Mouse (Mus musculus) kidney, adult 2 months (tissue): ENCODE data around the gene Cd40. TPM values are rescaled to one million over a fixed set of nuclear protein-coding genes. Genes with fewer than 3 reads are reported as not detected.
A peak's percentile ranks its signal among the peaks of the same experiment; 100 is the strongest.

Source experiments
- DNase-seq: peaks from one replicate; pipeline ENCODE4 v3.0.0; 2021
- H3K27ac ChIP-seq: fragments of 200-500 bp; 2 replicates; pipeline ENCODE4 v1.5.1; 2012; ENCODE audit warnings: low read depth, low read length, control low read depth, inconsistent platforms; ENCODE audit not compliant: insufficient read depth
- H3K27me3 ChIP-seq: fragments of 200-500 bp; replicated peaks from 2 replicates; pipeline ENCODE4 v1.6.1; 2012; ENCODE audit warnings: mild to moderate bottlenecking, moderate library complexity, low read length, inconsistent platforms; ENCODE audit not compliant: control insufficient read depth, insufficient read depth
- H3K36me3 ChIP-seq: fragments of 200-500 bp; 2 replicates; pipeline ENCODE4 v1.6.1; 2012; ENCODE audit warnings: mild to moderate bottlenecking, moderate library complexity, low read length, inconsistent platforms; ENCODE audit not compliant: control insufficient read depth, insufficient read depth
- H3K4me1 ChIP-seq: fragments of 200-500 bp; 2 replicates; pipeline ENCODE4 v1.6.1; 2011; ENCODE audit warnings: low read length; ENCODE audit not compliant: control insufficient read depth, insufficient read depth
- H3K4me3 ChIP-seq: fragments of 200-500 bp; 2 replicates; pipeline ENCODE4 v1.5.1; 2011; ENCODE audit warnings: mild to moderate bottlenecking, low read depth, low read length, control low read depth; ENCODE audit not compliant: insufficient read depth
- CTCF ChIP-seq: fragments of 200-500 bp; conservative IDR thresholded peaks from 2 replicates; pipeline ENCODE4 v1.5.1; 2011; ENCODE audit warnings: low read depth, mild to moderate bottlenecking, control low read depth, low read length, moderate library complexity, mixed read lengths; ENCODE audit not compliant: insufficient read depth, insufficient read length
- POLR2A ChIP-seq: fragments of 200-500 bp; IDR thresholded peaks from one replicate; pipeline ENCODE4 v1.6.1; 2011; ENCODE audit warnings: low read depth, low read length, control low read depth
- WGBS: fragments of 180-500 bp; shearing (Covaris S2); methylation state at CpG from one replicate; pipeline ENCODE4 v1.1.7; 2018; 5-methylcytosine and 5-hydroxymethylcytosine counted together
- polyA plus RNA-seq: library from polyadenylated mRNA; depleted of rRNA; stranded (reverse); fragments of >200 nt; gene quantifications from 2 replicates; pipeline ENCODE4 v1.2.3, GENCODE M21; 2012

Gene Cd40
- polyA plus RNA-seq, 1 experiment: 11.2 TPM

GRCm38 (mm10) chr2:165043090-165043636, 12.3 kb upstream of the Cd40 start:
- H3K27ac ChIP-seq: no peak overlapping the region
- DNase-seq: no peak
- H3K4me1 ChIP-seq: no peaks in the 10 kb centered on the region
- H3K27me3 ChIP-seq: no peaks in the 10 kb centered on the region
- TF ChIP-seq POLR2A (no peak), CTCF (no peak)
- no peak overlapping the region for H3K4me3 ChIP-seq
- H3K36me3 ChIP-seq: no peaks in the 10 kb centered on the region
- 5% methylated on average over 17 of the region's 17 CpGs for WGBS

GRCm38 (mm10) chr2:165043729-165044128, 11.7 kb upstream of the Cd40 start:
- Histone ChIP-seq H3K36me3 (no peaks in the 10 kb centered on the region), H3K4me3 (no peak overlapping the region), H3K27ac (no peak overlapping the region), H3K27me3 (no peaks in the 10 kb centered on the region), H3K4me1 (no peaks in the 10 kb centered on the region)
- WGBS: 64% methylated on average over 2 of the region's 2 CpGs
- TF ChIP-seq POLR2A (no peak), CTCF (no peak)
- no peak for DNase-seq

GRCm38 (mm10) chr2:165049044-165049443, 6.4 kb upstream of the Cd40 start:
- 70% methylated on average over 5 of the region's 5 CpGs for WGBS
- TF ChIP-seq POLR2A: no peak
- no peak for TF ChIP-seq CTCF

GRCm38 (mm10) chr2:165050826-165051548, 4.4 kb upstream of the Cd40 start:
- WGBS: 82% methylated on average over 18 of the region's 18 CpGs
- H3K27me3 ChIP-seq: no peaks in the 10 kb centered on the region
- TF ChIP-seq CTCF (no peak), POLR2A (no peak)
- H3K4me3 ChIP-seq: no peak overlapping the region
- no peak for DNase-seq
- no peaks in the 10 kb centered on the region for H3K4me1 ChIP-seq
- H3K36me3 ChIP-seq: no peaks in the 10 kb centered on the region
- no peak overlapping the region for H3K27ac ChIP-seq

More at GRCm38 (mm10) chr2:165049044-165049443, 6.4 kb upstream of the Cd40 start:
- no peak overlapping the region for H3K4me3 ChIP-seq
- DNase-seq: no peak
- H3K27ac ChIP-seq: no peak overlapping the region
- no peaks in the 10 kb centered on the region for H3K4me1 ChIP-seq
- no peaks in the 10 kb centered on the region for H3K36me3 ChIP-seq
- H3K27me3 ChIP-seq: no peaks in the 10 kb centered on the region

GRCm38 (mm10) chr2:165051566-165051965, 3.9 kb upstream of the Cd40 start:
- Histone ChIP-seq H3K27ac (no peak overlapping the region), H3K4me3 (no peak overlapping the region), H3K36me3 (no peaks in the 10 kb centered on the region), H3K27me3 (no peaks in the 10 kb centered on the region), H3K4me1 (no peaks in the 10 kb centered on the region)
- DNase-seq: no peak
- 58% methylated on average over 11 of the region's 11 CpGs for WGBS
- no peak for TF ChIP-seq POLR2A
- TF ChIP-seq CTCF: no peak

- no peaks in the 10 kb centered on the region for H3K36me3 ChIP-seq
- peak; percentile 58 for DNase-seq
- no peaks in the 10 kb centered on the region for H3K27me3 ChIP-seq
- peak overlapping the region; percentile 42; the same call in 1 of the 2 replicates for H3K27ac ChIP-seq
- no peaks in the 10 kb centered on the region for H3K4me1 ChIP-seq
- TF ChIP-seq POLR2A (no peak), CTCF (no peak)
- H3K4me3 ChIP-seq: peak overlapping the region; percentile 48
- WGBS: 5% methylated on average over 7 of the region's 7 CpGs
Measured at GRCm38 (mm10) chr2:165055905-165056304, 478 bp downstream of the Cd40 start.

- peak overlapping the region; percentile 48; the same call in 1 of the 2 replicates for H3K4me3 ChIP-seq
Measured at GRCm38 (mm10) chr2:165056377-165057085, 1.1 kb downstream of the Cd40 start.

More at GRCm38 (mm10) chr2:165056377-165057085, 1.1 kb downstream of the Cd40 start:
- TF ChIP-seq POLR2A: no peak
- TF ChIP-seq CTCF: no peak
- no peaks in the 10 kb centered on the region for H3K27me3 ChIP-seq
- no peaks in the 10 kb centered on the region for H3K36me3 ChIP-seq
- no peaks in the 10 kb centered on the region for H3K4me1 ChIP-seq
- 79% methylated on average over 14 of the region's 14 CpGs for WGBS
- DNase-seq: no peak
- no peak overlapping the region for H3K27ac ChIP-seq
